17 mouse cellular contexts compared by ENCODE assay signal in genomic region chr12:111951701-111952100, GRCm38 (mm10). TPM values are rescaled to one million over a fixed set of nuclear protein-coding genes. Genes with fewer than 3 reads are reported as not detected.
DNase-seq lines count a peak whose midpoint lies in the region; ATAC-seq and TF ChIP-seq lines count a peak whose summit lies in the region.
"Had no signal": no experiment of that assay in that cellular context is flagged by ENCODE, and none has a peak within 500 bp of the region (broad histone marks: within the 10 kb centered on the region; RNA-seq: fewer than 3 reads in every experiment).

No protein-coding gene starts in this region.

- H3K36me3 ChIP-seq in limb, embryonic 12.5 days = no peaks in the 10 kb centered on the region
- H3K36me3 ChIP-seq: heart, embryonic 13.5 days; hindbrain, embryonic 13.5 days; limb, embryonic 15.5 days had no signal

- DNase-seq in layer of hippocampus, adult 11-12 months (ENCODE audit: low spot score) = peak; percentile 60
- DNase-seq in layer of hippocampus, postnatal 25 days (ENCODE audit: extremely low spot score in 1 of 2, low spot score in 1 of 2) = no peak
- DNase-seq in NIH3T3 (ENCODE audit: low read depth) = peak; percentile 34
- DNase-seq in brain, embryonic 14.5 days (ENCODE audit: low read depth) = peak; percentile 22
- DNase-seq in frontal cortex, postnatal 10 days (ENCODE audit: low spot score in 2 of 2) = no peak
- DNase-seq in spleen, postnatal 14 days (ENCODE audit: low spot score in 2 of 2) = no peak
- DNase-seq: adrenal gland, adult 8-10 months; cerebellum, postnatal 36 days; gastrocnemius, postnatal 36 days; layer of hippocampus, postnatal 36 days had no signal

- WGBS in limb, embryonic 12.5 days = 59% methylated on average over 5 of the region's 5 CpGs

- ATAC-seq in limb, embryonic 12.5 days (ENCODE audit: insufficient number of reproducible peaks, insufficient read depth, low FRiP score, low TSS enrichment, low read depth) = no peak
- ATAC-seq: forebrain, embryonic 16.5 days had no signal

- H3K4me2 ChIP-seq in limb, embryonic 12.5 days = no peak overlapping the region
- H3K4me2 ChIP-seq: heart, embryonic 13.5 days; hindbrain, embryonic 13.5 days; limb, embryonic 15.5 days had no signal

- H3K9ac ChIP-seq in limb, embryonic 12.5 days (replicated peaks) = no peak overlapping the region
- H3K9ac ChIP-seq: heart, embryonic 13.5 days; hindbrain, embryonic 13.5 days; limb, embryonic 15.5 days had no signal

- no peak for TF ChIP-seq CTCF in brain, embryonic 14.5 days (IDR thresholded peaks at IDR 0.05; ENCODE audit: borderline replicate concordance, extremely low read depth, insufficient read depth, insufficient read length)

- H3K27ac ChIP-seq in limb, embryonic 12.5 days = peak overlapping the region; percentile 73
- H3K27ac ChIP-seq: heart, embryonic 13.5 days; hindbrain, embryonic 13.5 days; limb, embryonic 15.5 days had no signal

- H3K4me3 ChIP-seq in limb, embryonic 12.5 days (replicated peaks) = no peak overlapping the region
- H3K4me3 ChIP-seq: heart, embryonic 13.5 days; hindbrain, embryonic 13.5 days; limb, embryonic 15.5 days; myocyte had no signal

- H3K9me3 ChIP-seq in limb, embryonic 12.5 days = no peaks in the 10 kb centered on the region
- H3K9me3 ChIP-seq: heart, embryonic 13.5 days; hindbrain, embryonic 13.5 days; limb, embryonic 15.5 days had no signal

- H3K4me1 ChIP-seq in limb, embryonic 12.5 days (replicated peaks) = peaks cover 11% of the 10 kb centered on the region; the same call in 1 of the 2 replicates
- H3K4me1 ChIP-seq: limb, embryonic 15.5 days had no signal

- no peak for TF ChIP-seq POLR2A in brain, embryonic 14.5 days (IDR thresholded peaks at IDR 0.05; ENCODE audit: borderline replicate concordance, extremely low read depth, insufficient read depth, insufficient read length, poor library complexity, severe bottlenecking)

- H3K27me3 ChIP-seq in limb, embryonic 12.5 days = no peaks in the 10 kb centered on the region
- H3K27me3 ChIP-seq: heart, embryonic 13.5 days; limb, embryonic 15.5 days had no signal

RNA-seq across cellular contexts. Expression of gene Atp5mpl, which starts 15.1 kb away (rescaled TPM):
- total RNA-seq in layer of hippocampus, postnatal 25 days (2021) = 100 to 1,000 TPM; 374 to 410 TPM
- 193 and 206 TPM in 2 replicates for polyA plus RNA-seq in brain, embryonic 14.5 days (2012; rRNA removed)
- 648 and 683 TPM in 2 replicates for polyA plus RNA-seq in limb, embryonic 12.5 days (2016; fragmentation: Nextera tagmentation; extraction: Ambion mirVana)

RNA-seq across cellular contexts. Expression of gene Tdrd9, which starts 19.7 kb away (rescaled TPM):
- under 1 TPM; 0.09 to 0.22 TPM for total RNA-seq in layer of hippocampus, postnatal 25 days (2021)
- 0.59 TPM in 2 replicates for polyA plus RNA-seq in brain, embryonic 14.5 days (2012; rRNA removed)
- polyA plus RNA-seq in limb, embryonic 12.5 days (2016; fragmentation: Nextera tagmentation; extraction: Ambion mirVana) = 0.97 and 1.4 TPM in 2 replicates
- total RNA-seq: gastrocnemius, postnatal 36 days had no signal

RNA-seq across cellular contexts. Expression of gene Rd3l, which starts 29.4 kb away (rescaled TPM):
- total RNA-seq in layer of hippocampus, postnatal 25 days (2021) = not detected
- polyA plus RNA-seq in brain, embryonic 14.5 days (2012; rRNA removed) = not detected in 2 replicates
- polyA plus RNA-seq in limb, embryonic 12.5 days (2016; fragmentation: Nextera tagmentation; extraction: Ambion mirVana) = not detected in 2 replicates
- total RNA-seq: adrenal gland, adult 8-10 months; gastrocnemius, postnatal 36 days; layer of hippocampus, postnatal 36 days had no signal
- polyA plus RNA-seq: forebrain, embryonic 16.5 days; hindbrain, embryonic 13.5 days; limb, embryonic 15.5 days; myocyte; testis, adult 2 months had no signal

RNA-seq across cellular contexts. Expression of gene Ppp1r13b, which starts 43.8 kb away (rescaled TPM):
- total RNA-seq in layer of hippocampus, postnatal 25 days (2021) = 10 to 100 TPM; 89.5 to 91.9 TPM
- 19.4 and 35.7 TPM in 2 replicates for polyA plus RNA-seq in brain, embryonic 14.5 days (2012; rRNA removed)
- 11.5 and 13.0 TPM in 2 replicates for polyA plus RNA-seq in limb, embryonic 12.5 days (2016; fragmentation: Nextera tagmentation; extraction: Ambion mirVana)

Comparison
In these comparisons a context has a peak if more than half of its experiments do, and no peak if none do; other contexts are left out.
1. DNase-seq: peak in layer of hippocampus, adult 11-12 months (single experiment), NIH3T3 (single experiment) and brain, embryonic 14.5 days (single experiment); none in layer of hippocampus, postnatal 25 days (0 of 2), frontal cortex, postnatal 10 days (0 of 2) and spleen, postnatal 14 days (0 of 2).